Mouse (Mus musculus): ENCODE measurements around the gene Mettl8. TPM values are rescaled to one million over a fixed set of nuclear protein-coding genes. Genes with fewer than 3 reads are reported as not detected.

The Mettl8 gene
- polyA plus RNA-seq, 1 experiment from 2014 or later: 8.7 TPM

GRCm38 (mm10) chr2:71025576-71026315, 29.6 kb downstream of the Mettl8 start:
- Histone ChIP-seq H3K36me3 (ENCODE audit: control insufficient read depth, insufficient read depth) (no peaks in the 10 kb centered on the region), H3K9ac (ENCODE audit: low read depth, low read length) (no peak overlapping the region), H3K4me3 (ENCODE audit: low read depth, low read length) (no peak overlapping the region), H3K4me2 (ENCODE audit: low read depth, low read length) (no peak overlapping the region), H3K9me3 (replicated peaks; ENCODE audit: control insufficient read depth, low read length) (no peaks in the 10 kb centered on the region), H3K27ac (ENCODE audit: low read length) (no peak overlapping the region), H3K4me1 (ENCODE audit: control insufficient read depth, low read depth, low read length) (peaks cover 5% of the 10 kb centered on the region; the same call in 1 of the 2 replicates), H3K27me3 (ENCODE audit: control insufficient read depth, insufficient read depth, low read depth, low read length) (no peaks in the 10 kb centered on the region)
- no peak for ATAC-seq (ENCODE audit: low read depth)
- WGBS (ENCODE audit: insufficient replicate concordance): 33% methylated on average over 12 of the region's 12 CpGs

- Histone ChIP-seq H3K4me3 (ENCODE audit: low read depth, low read length) (no peak overlapping the region), H3K27ac (ENCODE audit: low read length) (no peak overlapping the region), H3K27me3 (ENCODE audit: control insufficient read depth, insufficient read depth, low read depth, low read length) (no peaks in the 10 kb centered on the region), H3K9me3 (replicated peaks; ENCODE audit: control insufficient read depth, low read length) (no peaks in the 10 kb centered on the region), H3K4me1 (ENCODE audit: control insufficient read depth, low read depth, low read length) (peaks cover 5% of the 10 kb centered on the region; the same call in 1 of the 2 replicates), H3K36me3 (ENCODE audit: control insufficient read depth, insufficient read depth) (no peaks in the 10 kb centered on the region), H3K4me2 (ENCODE audit: low read depth, low read length) (no peak overlapping the region), H3K9ac (ENCODE audit: low read depth, low read length) (no peak overlapping the region)
- 83% methylated on average over 6 of the region's 6 CpGs for WGBS (ENCODE audit: insufficient replicate concordance)
- ATAC-seq (ENCODE audit: low read depth): no peak
These were observed 31.4 kb downstream of the Mettl8 start for GRCm38 (mm10) chr2:71023986-71024385.

- Histone ChIP-seq H3K4me1 (ENCODE audit: control insufficient read depth, low read depth, low read length) (peaks cover 5% of the 10 kb centered on the region; the same call in 1 of the 2 replicates), H3K9ac (ENCODE audit: low read depth, low read length) (no peak overlapping the region), H3K27ac (ENCODE audit: low read length) (no peak overlapping the region), H3K36me3 (ENCODE audit: control insufficient read depth, insufficient read depth) (no peaks in the 10 kb centered on the region), H3K9me3 (replicated peaks; ENCODE audit: control insufficient read depth, low read length) (no peaks in the 10 kb centered on the region), H3K4me2 (ENCODE audit: low read depth, low read length) (no peak overlapping the region), H3K4me3 (ENCODE audit: low read depth, low read length) (no peak overlapping the region), H3K27me3 (ENCODE audit: control insufficient read depth, insufficient read depth, low read depth, low read length) (no peaks in the 10 kb centered on the region)
- WGBS (ENCODE audit: insufficient replicate concordance): 81% methylated on average over 6 of the region's 6 CpGs
- no peak for ATAC-seq (ENCODE audit: low read depth)
These were observed 32.4 kb downstream of the Mettl8 start for GRCm38 (mm10) chr2:71022991-71023390.

GRCm38 (mm10) chr2:71020674-71021073, 34.7 kb downstream of the Mettl8 start:
- WGBS (ENCODE audit: insufficient replicate concordance): 78% methylated on average over 8 of the region's 8 CpGs
- H3K27ac ChIP-seq (ENCODE audit: low read length): no peak overlapping the region
- H3K27me3 ChIP-seq (ENCODE audit: control insufficient read depth, insufficient read depth, low read depth, low read length): no peaks in the 10 kb centered on the region

GRCm38 (mm10) chr2:71019704-71020375, 35.5 kb downstream of the Mettl8 start:
- no peak for ATAC-seq (ENCODE audit: low read depth)
- Histone ChIP-seq H3K36me3 (ENCODE audit: control insufficient read depth, insufficient read depth) (no peaks in the 10 kb centered on the region), H3K4me1 (ENCODE audit: control insufficient read depth, low read depth, low read length) (no peaks in the 10 kb centered on the region), H3K4me2 (ENCODE audit: low read depth, low read length) (no peak overlapping the region), H3K9me3 (replicated peaks; ENCODE audit: control insufficient read depth, low read length) (no peaks in the 10 kb centered on the region), H3K27me3 (ENCODE audit: control insufficient read depth, insufficient read depth, low read depth, low read length) (no peaks in the 10 kb centered on the region), H3K9ac (ENCODE audit: low read depth, low read length) (no peak overlapping the region), H3K4me3 (ENCODE audit: low read depth, low read length) (no peak overlapping the region), H3K27ac (ENCODE audit: low read length) (no peak overlapping the region)
- 57% methylated on average over 8 of the region's 8 CpGs for WGBS (ENCODE audit: insufficient replicate concordance)

More at GRCm38 (mm10) chr2:71020674-71021073, 34.7 kb downstream of the Mettl8 start:
- Histone ChIP-seq H3K36me3 (ENCODE audit: control insufficient read depth, insufficient read depth) (no peaks in the 10 kb centered on the region), H3K9ac (ENCODE audit: low read depth, low read length) (no peak overlapping the region), H3K4me3 (ENCODE audit: low read depth, low read length) (no peak overlapping the region), H3K4me1 (ENCODE audit: control insufficient read depth, low read depth, low read length) (peaks cover 4% of the 10 kb centered on the region; the same call in 1 of the 2 replicates), H3K9me3 (replicated peaks; ENCODE audit: control insufficient read depth, low read length) (no peaks in the 10 kb centered on the region), H3K4me2 (ENCODE audit: low read depth, low read length) (no peak overlapping the region)
- no peak for ATAC-seq (ENCODE audit: low read depth)

GRCm38 (mm10) chr2:71019277-71019676, 36.1 kb downstream of the Mettl8 start:
- no peak overlapping the region for H3K9ac ChIP-seq (ENCODE audit: low read depth, low read length)
- 66% methylated on average over 9 of the region's 9 CpGs for WGBS (ENCODE audit: insufficient replicate concordance)
- H3K27ac ChIP-seq (ENCODE audit: low read length): no peak overlapping the region
- no peak overlapping the region for H3K4me3 ChIP-seq (ENCODE audit: low read depth, low read length)
- no peak for ATAC-seq (ENCODE audit: low read depth)
- no peaks in the 10 kb centered on the region for H3K27me3 ChIP-seq (ENCODE audit: control insufficient read depth, insufficient read depth, low read depth, low read length)
- no peak overlapping the region for H3K4me2 ChIP-seq (ENCODE audit: low read depth, low read length)
- H3K36me3 ChIP-seq (ENCODE audit: control insufficient read depth, insufficient read depth): no peaks in the 10 kb centered on the region
- H3K9me3 ChIP-seq (replicated peaks; ENCODE audit: control insufficient read depth, low read length): no peaks in the 10 kb centered on the region
- H3K4me1 ChIP-seq (ENCODE audit: control insufficient read depth, low read depth, low read length): no peaks in the 10 kb centered on the region

- Histone ChIP-seq H3K36me3 (ENCODE audit: control insufficient read depth, insufficient read depth) (no peaks in the 10 kb centered on the region), H3K4me3 (ENCODE audit: low read depth, low read length) (no peak overlapping the region), H3K4me2 (ENCODE audit: low read depth, low read length) (no peak overlapping the region), H3K4me1 (ENCODE audit: control insufficient read depth, low read depth, low read length) (no peaks in the 10 kb centered on the region), H3K27me3 (ENCODE audit: control insufficient read depth, insufficient read depth, low read depth, low read length) (no peaks in the 10 kb centered on the region), H3K27ac (ENCODE audit: low read length) (no peak overlapping the region), H3K9ac (ENCODE audit: low read depth, low read length) (no peak overlapping the region), H3K9me3 (replicated peaks; ENCODE audit: control insufficient read depth, low read length) (no peaks in the 10 kb centered on the region)
- ATAC-seq (ENCODE audit: low read depth): no peak
- 84% methylated on average over 7 of the region's 7 CpGs for WGBS (ENCODE audit: insufficient replicate concordance)
These were observed 41.9 kb downstream of the Mettl8 start for GRCm38 (mm10) chr2:71013521-71013920.

GRCm38 (mm10) chr2:71011816-71012215, 43.6 kb downstream of the Mettl8 start:
- no peak for ATAC-seq (ENCODE audit: low read depth)
- H3K27ac ChIP-seq (ENCODE audit: low read length): no peak overlapping the region
- H3K9me3 ChIP-seq (replicated peaks; ENCODE audit: control insufficient read depth, low read length): no peaks in the 10 kb centered on the region
- H3K4me1 ChIP-seq (ENCODE audit: control insufficient read depth, low read depth, low read length): no peaks in the 10 kb centered on the region
- H3K4me2 ChIP-seq (ENCODE audit: low read depth, low read length): no peak overlapping the region
- H3K36me3 ChIP-seq (ENCODE audit: control insufficient read depth, insufficient read depth): no peaks in the 10 kb centered on the region
- no peaks in the 10 kb centered on the region for H3K27me3 ChIP-seq (ENCODE audit: control insufficient read depth, insufficient read depth, low read depth, low read length)
- no peak overlapping the region for H3K4me3 ChIP-seq (ENCODE audit: low read depth, low read length)
- WGBS (ENCODE audit: insufficient replicate concordance): 63% methylated on average over 1 of the region's 1 CpGs
- H3K9ac ChIP-seq (ENCODE audit: low read depth, low read length): no peak overlapping the region

GRCm38 (mm10) chr2:71004354-71004753, 51.0 kb downstream of the Mettl8 start:
- H3K4me2 ChIP-seq (ENCODE audit: low read depth, low read length): no peak overlapping the region
- H3K36me3 ChIP-seq (ENCODE audit: control insufficient read depth, insufficient read depth): no peaks in the 10 kb centered on the region
- no peak for ATAC-seq (ENCODE audit: low read depth)
- no peaks in the 10 kb centered on the region for H3K9me3 ChIP-seq (replicated peaks; ENCODE audit: control insufficient read depth, low read length)
- H3K27ac ChIP-seq (ENCODE audit: low read length): no peak overlapping the region
- H3K27me3 ChIP-seq (ENCODE audit: control insufficient read depth, insufficient read depth, low read depth, low read length): no peaks in the 10 kb centered on the region
- H3K4me3 ChIP-seq (ENCODE audit: low read depth, low read length): no peak overlapping the region
- no peaks in the 10 kb centered on the region for H3K4me1 ChIP-seq (ENCODE audit: control insufficient read depth, low read depth, low read length)
- 63% methylated on average over 4 of the region's 4 CpGs for WGBS (ENCODE audit: insufficient replicate concordance)
- H3K9ac ChIP-seq (ENCODE audit: low read depth, low read length): no peak overlapping the region
